Mouse (Mus musculus): ENCODE measurements around the gene Wdr45.

DNA sequence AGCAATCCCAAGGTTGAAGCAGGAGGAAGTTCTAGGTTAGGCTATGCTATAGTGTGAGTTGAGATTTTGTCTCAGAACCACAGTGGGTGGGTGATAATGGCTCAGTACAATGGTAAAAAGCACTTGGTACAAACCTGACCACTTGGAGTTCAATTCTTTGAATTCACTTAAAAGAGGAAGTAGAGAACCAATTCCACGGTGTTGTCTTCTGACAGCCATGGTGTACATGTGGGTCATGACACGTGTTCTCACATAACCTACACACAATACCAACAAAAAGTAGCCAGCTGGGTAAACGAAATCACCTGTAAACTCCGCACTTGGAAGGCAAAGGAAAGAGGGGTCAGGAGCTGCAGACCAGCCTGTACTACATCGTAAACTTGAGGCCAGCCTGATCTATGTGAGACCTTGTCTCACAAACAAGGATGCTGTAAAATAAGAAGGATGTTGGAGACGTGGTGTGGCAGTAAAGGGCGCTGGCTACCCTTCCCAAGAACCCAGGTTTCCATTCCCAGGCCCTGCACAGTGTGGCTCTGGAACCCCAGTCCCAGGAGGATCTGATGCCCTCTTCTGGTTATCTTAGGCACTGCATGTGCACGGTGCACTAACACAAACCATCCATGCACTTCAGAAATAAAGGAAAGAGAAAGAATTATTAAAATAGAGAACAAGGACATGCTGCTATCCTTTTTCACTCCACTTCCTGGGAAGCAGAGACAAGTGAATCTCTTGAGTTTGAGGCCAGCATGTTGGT is 62.4 kb downstream of the Wdr45 start:
- TF ChIP-seq CTCF (IDR thresholded peaks at IDR 0.05; ENCODE audit: low read depth, low read length), result peak; percentile 66; the same call in 1 of the 2 replicates
- TF ChIP-seq TAL1 (conservative IDR thresholded peaks at IDR 0.05; ENCODE audit: low read depth, low read length), result no peak
- no peak for TF ChIP-seq GATA1 (IDR thresholded peaks at IDR 0.05; ENCODE audit: borderline replicate concordance, low read length)
